Mouse (Mus musculus): ENCODE data around the gene Arhgap25.

GRCm38 (mm10) chr6:87542027-87542426 is 9.0 kb upstream of the Arhgap25 start:
- TF ChIP-seq CTCF (conservative IDR thresholded peaks at IDR 0.05; ENCODE audit: low read length) (no peak), POU5F1 (IDR thresholded peaks at IDR 0.05; ENCODE audit: borderline replicate concordance, low read length) (no peak)

Measured in E14TG2a.4 (cell line).